Mouse (Mus musculus) gonadal fat pad, adult 2 months (tissue): ENCODE measurements around the gene Gm5128. TPM values are rescaled to one million over a fixed set of nuclear protein-coding genes. Genes with fewer than 3 reads are reported as not detected.
"Not testable (repeated sequence)": the region's sequence is repeated elsewhere in the genome, so short reads cannot be mapped to it uniquely, and the experiment has no call there.

Source experiments
- DNase-seq: peaks from one replicate; pipeline ENCODE4 v3.0.0-alpha.2; 2012; ENCODE audit warnings: low read depth
- polyA plus RNA-seq: library from polyadenylated mRNA; depleted of rRNA; stranded (reverse); fragments of >200 nt; gene quantifications from 2 replicates; pipeline ENCODE4 v1.2.3, GENCODE M21; 2012; rRNA removed

Gm5128 gene
- not detected in 2 replicates for polyA plus RNA-seq

- DNase-seq = not testable (repeated sequence)
These were observed at the start of gene Gm5128 for GRCm38 (mm10) chrX:135372984-135373383. TSS of gene Gm5128 (plus strand) at chrX:135373284.

DNA sequence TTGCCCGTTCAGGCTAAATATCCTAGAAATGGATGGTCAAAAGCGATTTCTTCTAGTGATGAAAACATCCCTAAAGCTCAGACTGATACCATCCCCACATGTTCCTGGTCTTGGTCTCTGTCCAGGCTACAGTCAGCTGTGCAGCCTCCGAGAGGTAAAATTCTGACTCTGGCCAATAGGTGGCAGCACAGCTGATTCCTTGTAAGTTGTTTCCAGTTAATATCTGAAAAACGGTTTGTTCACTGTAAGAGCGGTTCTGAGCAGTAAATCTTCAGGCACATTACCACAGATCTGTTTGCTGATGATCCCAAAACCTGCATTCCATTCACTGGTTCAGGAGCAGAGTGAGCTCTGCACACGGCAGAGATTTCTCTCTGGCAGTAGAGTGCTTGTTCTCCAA lies 12.4 kb upstream of the Gm5128 start:
- not testable (repeated sequence) for DNase-seq

GRCm38 (mm10) chrX:135361943-135362342 lies 11.1 kb upstream of the Gm5128 start:
- not testable (repeated sequence) for DNase-seq

DNA sequence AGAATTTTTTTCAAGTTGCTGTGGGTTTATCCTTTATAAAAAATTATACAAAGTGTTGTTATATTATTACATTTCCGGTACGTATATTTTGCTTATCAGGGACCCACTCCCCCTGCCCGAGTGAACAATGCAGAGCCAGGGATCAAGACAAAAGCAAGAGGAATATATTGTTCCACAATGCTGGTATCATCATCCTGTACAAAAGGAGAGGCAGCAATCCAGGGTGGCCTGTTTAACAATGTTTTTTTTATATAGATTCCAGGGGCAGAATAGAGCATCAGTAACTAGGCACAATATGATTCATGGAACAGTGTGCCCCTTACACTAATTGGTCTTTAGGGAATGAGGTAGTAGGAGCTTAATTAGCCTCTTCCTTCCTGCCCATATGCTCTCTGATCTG lies 30.5 kb downstream of the Gm5128 start:
- not testable (repeated sequence) for DNase-seq

- DNase-seq = not testable (repeated sequence)
These were observed 48.1 kb downstream of the Gm5128 start for GRCm38 (mm10) chrX:135421203-135421602.

DNA sequence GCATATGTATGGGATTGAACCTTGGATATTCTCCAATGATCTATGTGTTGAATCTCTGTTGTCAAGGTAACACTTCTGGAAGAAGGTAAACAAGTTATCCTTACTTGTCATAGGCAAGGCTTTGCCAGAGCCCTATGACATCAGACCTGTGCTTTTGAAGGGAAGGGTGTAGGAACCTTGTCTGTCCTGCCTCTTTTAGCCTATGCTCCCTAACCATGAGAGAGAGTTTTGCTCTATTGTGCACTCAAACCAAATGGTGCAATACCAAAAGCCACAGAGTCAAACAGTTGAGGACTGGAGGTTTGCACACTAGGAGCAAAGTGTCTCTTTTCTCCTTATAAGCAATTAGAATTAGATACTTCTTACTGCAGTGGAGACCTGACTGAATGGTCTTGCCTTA lies 48.7 kb downstream of the Gm5128 start:
- not testable (repeated sequence) for DNase-seq

DNA sequence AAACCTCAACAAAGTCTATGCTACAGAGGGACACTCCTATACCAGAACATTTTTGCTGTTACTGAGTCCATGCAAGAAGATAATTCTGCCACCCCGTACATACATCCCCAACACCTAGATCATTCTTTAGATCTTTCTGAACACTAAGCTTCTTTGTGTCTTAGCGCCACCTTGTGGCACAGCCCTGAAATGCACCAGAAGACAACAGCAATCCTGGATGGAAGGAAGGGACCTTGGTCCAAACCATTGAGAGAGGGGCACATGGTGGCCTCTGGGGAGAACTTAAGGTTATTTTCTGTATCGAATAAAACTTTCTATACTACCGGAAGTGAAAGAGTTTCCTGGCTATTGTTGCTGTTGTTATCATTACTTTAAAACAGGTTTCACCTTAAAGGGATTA lies 49.4 kb downstream of the Gm5128 start:
- not testable (repeated sequence) for DNase-seq

Other genes with a start within 250 kb of the Gm5128 start
- not detected in 2 replicates for gene Gm15023, start 195.7 kb upstream of the Gm5128 start, polyA plus RNA-seq
- 0.12 and 0.19 TPM in 2 replicates for gene Tceal6, start 162.6 kb upstream of the Gm5128 start, polyA plus RNA-seq
- not detected in 2 replicates for gene Pramel3, start 71.0 kb upstream of the Gm5128 start, polyA plus RNA-seq
- not detected in 2 replicates for gene Gm7903, start 60.6 kb downstream of the Gm5128 start, polyA plus RNA-seq
- not detected in 2 replicates for gene AV320801, start 121.3 kb downstream of the Gm5128 start, polyA plus RNA-seq
- 0.30 and 0.46 TPM in 2 replicates for gene Nxf7, start 225.5 kb downstream of the Gm5128 start, polyA plus RNA-seq